Mouse (Mus musculus) retina, postnatal 7 days (tissue): ENCODE results near the gene Nudcd3.

Experiments
- DNase-seq: peaks from one replicate; pipeline ENCODE4 v3.0.0-alpha.2; 2012; ENCODE audit warnings: low read depth, low spot score

The Nudcd3 gene

DNA sequence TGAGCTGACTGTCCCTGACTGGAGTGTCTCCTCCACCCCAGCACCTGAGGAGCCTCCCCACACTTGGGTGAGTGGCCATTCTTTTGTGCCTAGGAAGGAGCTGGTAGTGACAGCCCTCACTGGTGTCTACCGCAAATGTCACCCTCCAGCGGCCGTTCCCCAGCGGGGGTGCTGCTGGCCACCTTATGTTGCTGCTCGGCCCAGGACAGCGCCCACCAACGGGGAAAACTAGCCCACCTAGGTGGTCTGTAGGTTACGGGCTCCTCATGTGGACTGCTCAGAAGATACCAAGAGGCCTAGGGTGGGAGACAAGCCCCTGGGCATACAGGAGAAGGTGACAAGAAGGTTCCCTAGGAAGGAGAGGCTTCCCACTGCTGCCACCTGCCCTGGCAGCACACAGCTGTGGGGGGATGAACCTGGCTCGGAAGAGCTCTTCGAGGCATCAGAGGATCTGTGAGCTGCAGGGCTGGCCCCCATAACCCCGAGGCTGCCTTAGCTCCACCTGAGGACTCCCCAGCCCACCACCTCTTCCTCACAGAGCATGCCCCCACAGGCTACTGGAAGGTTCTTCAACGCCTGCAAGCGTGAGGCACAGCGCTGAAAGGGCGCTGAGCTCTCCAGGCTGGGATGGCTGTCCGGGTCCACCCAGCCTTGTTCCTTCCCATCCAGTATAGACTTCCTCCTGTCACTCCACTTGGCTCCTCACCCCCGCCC, 136.6 kb downstream of the Nudcd3 start:
- DNase-seq: no peak

DNA sequence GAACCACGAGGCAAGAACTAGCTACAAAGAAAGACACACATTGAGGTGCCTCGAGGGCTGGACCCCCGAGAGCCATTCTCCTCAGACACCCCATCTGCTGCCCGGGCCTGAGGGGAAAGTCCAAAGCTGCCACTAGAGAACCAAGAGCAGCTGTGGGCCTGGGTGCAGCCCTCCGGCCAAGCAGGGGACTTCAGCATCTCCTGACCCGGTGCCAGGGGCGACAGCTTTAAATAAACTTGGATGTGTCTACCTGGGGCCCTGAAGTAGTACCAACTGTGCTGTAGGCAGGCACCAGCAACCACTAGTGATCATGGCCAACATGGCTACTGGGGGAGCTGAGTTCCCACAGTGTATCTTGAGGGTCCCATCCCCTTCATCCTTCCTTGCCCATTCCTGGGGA, 137.2 kb downstream of the Nudcd3 start:
- no peak for DNase-seq

DNA sequence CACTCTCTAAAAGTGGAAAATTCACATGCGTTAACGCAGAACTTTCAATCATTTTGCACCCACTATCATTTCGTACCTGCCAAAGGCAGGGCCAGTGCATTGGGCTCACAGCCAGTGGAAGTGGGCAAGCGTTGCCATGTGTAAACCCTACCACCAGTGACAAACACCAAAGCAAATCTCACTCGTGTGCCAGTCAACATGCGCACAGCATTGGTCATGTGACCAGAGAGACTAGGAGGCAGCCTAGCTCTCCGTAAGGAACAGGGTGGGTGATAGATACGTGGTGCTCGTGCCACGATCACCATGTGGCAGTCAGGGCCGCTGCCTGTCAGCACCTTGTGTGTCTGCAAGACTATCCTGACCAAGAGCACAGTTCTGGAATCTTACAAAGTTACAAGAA, 137.9 kb downstream of the Nudcd3 start:
- DNase-seq: no peak

DNA sequence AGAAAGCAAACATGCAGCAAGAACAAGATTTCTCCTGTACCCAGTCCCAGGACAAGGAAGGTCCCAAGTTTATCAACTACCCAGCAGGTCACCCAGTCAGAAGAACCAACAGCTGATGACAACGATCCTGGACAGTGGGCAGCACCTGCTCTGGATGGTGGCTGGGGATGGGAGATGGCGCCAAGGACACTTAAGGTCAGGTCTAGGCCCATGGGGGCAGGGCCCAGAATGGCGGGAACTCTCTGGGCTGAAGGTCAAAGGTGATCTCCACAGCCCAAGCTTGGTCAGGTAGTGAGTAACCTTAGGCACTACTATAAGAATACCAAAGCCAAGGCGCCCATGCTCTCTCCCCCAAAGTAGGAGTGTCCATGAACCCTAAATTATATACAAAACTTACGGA, 138.3 kb downstream of the Nudcd3 start:
- DNase-seq: no peak

DNA sequence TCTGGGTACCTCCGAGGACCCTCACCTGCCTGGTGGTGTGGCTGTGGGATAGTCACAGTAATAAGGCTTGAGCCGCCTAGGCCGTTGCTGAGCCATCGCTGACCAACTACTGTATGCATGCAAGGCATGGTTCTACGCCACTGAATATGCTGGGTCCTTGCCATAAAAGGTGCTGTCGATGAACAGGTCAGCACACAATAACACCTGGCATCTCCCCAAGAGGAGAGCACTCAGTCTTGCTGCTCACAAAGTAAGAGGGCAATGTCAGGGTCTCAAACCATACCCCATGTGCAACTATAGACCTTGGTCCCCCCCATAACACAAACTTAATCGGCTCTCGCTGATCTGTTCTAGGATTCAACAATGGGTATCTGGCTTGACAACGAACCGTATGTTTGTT, 141.1 kb downstream of the Nudcd3 start:
- no peak for DNase-seq
